Mouse (Mus musculus) CH12.LX (cell line): ENCODE results near the gene Fev.

Experiments
- CTCF ChIP-seq, 2 experiments: IDR thresholded peaks in 1 of 2; conservative IDR thresholded peaks in 1 of 2; 2 replicates each; pipeline ENCODE4 v1.5.1; 2011 to 2012; ENCODE audit warnings: low read depth in 2 of 2, low read length in 2 of 2, improper control_type of control experiment in 1 of 2, inconsistent platforms in 1 of 2, mild to moderate bottlenecking in 1 of 2, moderate library complexity in 1 of 2
- PAX5 ChIP-seq: IDR thresholded peaks from 2 replicates; pipeline ENCODE4 v1.6.1; 2012; ENCODE audit warnings: low read length, inconsistent platforms, mixed read lengths

DNA sequence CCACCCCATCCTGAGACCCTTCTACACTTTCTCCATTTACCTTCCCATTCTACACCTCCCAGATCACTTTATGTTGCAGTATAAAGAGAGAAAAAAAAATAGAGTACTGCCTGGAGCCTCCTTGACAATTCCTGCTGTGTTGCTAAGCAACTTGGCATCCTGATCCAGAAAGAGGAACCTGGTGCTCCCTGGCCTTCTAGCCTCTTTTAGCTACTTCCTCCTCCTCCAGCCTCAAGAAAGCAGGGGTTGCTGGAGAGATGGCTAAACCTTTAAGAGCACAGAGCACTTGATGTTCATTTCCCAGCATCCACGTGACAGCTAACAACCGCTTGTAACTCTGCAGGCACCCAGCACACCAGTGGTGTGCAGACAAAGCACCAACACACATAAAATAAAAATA, 13.0 kb downstream of the Fev start:
- TF ChIP-seq PAX5 (no peak), CTCF (conservative IDR thresholded peaks at IDR 0.05 in 1 of 2, IDR thresholded peaks at IDR 0.05 in 1 of 2; ENCODE audit: low read depth in 2 of 2, low read length in 2 of 2) (no peak)
